Mouse (Mus musculus) thymus, postnatal 36 days (tissue): ENCODE results near the gene Trp63.

Experiments
- DNase-seq, 2 experiments: peaks; one replicate each; pipeline ENCODE4 v3.0.0; 2022; ENCODE audit warnings: mixed read lengths in 2 of 2

Gene Trp63

DNA sequence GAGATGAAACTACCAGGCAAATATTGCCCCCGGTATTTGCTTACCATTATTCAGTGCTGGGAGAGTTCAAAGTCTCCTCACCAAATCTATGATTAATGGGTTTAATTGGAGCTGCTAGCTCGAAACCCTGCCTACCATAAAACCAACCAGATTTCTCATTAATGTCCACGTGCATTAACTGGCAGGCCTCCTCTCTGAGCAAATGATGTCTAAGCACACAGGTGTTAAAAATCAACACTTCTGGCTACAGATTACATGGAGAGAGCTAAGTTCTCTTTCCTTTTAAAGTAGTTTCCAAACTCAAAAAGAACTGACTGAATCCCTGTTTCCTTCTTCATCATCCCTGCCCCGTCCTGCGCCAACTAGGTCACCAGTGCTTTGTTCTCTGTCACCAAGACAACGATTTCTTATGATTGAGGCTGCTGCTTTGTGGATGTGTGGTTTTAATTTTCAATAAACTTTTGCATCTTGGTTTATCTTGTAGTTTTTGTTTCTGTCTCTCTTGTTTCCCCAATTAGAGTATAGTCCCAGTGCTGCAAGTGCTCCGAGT lies 193.9 kb downstream of the Trp63 start:
- DNase-seq = no peak

DNA sequence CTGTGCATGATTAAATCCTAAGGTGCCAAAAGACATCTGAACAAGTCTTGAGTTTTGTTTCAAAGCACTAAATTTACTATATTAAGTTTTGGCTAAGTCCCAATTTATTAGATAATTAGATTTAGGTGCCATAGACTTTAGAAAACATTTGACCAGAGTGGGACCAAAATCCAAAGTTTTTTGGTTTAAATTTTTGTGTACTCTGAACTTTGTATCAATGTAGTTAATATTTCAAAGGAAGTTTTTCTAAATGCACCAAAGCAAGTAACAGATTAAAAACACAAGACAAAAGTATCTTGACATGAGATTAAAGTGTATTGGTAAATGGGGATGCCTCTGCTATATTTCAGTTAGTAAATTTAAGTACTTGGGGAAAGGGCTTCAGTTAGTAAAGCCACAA lies 194.6 kb downstream of the Trp63 start:
- no peak for DNase-seq

DNA sequence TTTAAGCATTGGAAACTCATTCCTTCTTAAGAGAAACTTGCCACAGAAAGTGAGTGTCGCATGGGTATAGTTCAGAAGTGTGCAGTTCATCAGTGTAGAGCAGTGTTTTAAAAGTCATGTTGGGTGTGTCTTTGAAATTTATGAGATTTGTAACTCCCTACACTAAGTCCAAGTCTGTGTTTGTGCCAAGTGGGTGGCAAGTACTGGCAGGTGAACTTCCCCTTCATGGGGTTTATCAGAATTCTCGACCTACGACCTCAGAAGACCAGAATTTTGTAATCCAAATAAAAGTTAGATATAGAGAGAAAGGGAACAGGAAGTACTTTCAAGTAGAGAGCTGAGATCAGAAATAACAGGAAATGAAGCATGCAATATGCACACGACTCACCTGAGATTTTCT lies 215.5 kb downstream of the Trp63 start:
- DNase-seq = no peak

DNA sequence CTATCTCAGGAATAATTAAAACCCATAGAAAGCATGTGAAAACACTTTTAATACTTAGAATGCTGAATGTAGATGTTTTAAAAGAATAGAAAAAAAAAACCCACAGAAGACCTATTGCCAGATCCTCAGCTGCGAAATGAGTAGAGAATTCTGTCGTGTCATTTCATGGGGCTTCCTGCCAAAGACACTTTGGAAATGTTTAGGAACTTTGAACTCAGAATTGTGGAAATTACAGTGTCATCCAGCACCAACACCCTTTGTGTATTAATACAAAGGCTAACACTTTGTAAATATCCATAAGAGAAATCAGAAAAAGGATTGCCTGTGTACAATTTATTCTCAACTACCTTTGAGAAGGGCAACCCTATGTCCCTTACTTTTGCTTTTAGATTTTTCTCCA lies 216.1 kb downstream of the Trp63 start:
- no peak for DNase-seq

DNA sequence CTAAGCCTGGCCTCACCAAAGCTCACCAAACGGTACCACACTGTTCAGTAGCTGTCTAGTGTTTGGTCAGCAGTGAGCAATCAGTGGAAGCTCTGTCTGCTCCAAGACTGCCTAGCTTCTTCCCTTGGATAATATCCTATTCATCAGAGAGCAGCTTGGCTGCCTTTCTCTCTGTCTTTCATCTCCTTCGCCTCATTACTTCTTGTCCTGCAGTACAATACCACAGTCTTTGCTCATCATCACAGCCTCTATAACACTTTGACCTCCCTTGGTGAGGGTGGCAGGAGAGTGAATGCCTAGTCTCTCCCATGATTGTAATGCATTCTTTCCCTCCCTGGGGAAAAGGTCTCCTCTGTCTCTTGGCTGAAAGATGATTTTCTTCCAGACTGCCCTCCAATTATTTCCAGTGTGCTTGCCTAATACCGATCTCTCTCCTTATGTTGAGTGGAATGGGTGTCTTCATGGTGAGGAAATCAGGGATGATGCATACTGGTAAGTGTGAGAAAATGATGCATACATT lies 216.9 kb downstream of the Trp63 start:
- no peak for DNase-seq

DNA sequence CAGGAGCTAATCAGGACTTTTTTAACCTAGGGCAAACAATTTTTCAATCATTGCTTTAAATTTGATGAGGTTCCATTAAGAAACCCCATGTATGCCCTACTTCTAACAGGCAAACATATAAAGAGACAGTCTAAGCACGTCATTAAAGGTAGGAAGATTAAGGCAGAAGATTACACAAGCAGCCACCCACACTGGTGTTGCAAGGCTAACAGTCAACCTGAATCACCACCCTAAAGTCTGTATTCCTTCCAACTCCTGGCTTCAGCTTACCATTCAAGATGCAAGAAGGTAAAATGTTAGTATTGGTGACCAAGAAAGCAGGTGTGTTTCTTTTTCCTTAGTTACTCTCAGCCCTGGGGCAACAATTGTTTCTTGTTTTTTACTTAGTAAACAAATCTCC lies 228.6 kb downstream of the Trp63 start:
- DNase-seq = no peak

DNA sequence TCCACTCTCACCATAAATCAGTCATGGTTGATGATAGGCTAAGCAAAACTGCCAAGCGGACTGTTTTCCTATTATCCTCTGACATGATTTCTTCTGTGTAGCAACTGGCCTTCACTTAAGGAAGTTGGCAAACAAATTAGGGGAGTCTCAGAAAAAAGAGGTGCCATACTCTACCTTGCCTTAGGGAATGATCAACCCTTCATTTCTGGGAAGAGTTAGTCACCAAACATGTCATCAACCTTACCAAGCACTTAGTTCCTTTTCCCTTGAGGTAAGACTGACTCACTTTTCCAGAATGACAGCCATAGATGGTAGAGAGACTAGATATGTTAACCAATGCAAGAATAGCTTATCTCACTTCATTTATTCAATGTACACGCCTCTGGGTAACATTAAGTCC lies 250.6 kb downstream of the Trp63 start:
- DNase-seq = no peak
